Mouse (Mus musculus) kidney, postnatal 25 days (tissue): ENCODE data around the gene Npy4r.

Experiments used
- DNase-seq, 2 experiments: peaks; one replicate each; pipeline ENCODE4 v3.0.0; 2021; ENCODE audit warnings: mixed read lengths in 2 of 2

Gene Npy4r

DNA sequence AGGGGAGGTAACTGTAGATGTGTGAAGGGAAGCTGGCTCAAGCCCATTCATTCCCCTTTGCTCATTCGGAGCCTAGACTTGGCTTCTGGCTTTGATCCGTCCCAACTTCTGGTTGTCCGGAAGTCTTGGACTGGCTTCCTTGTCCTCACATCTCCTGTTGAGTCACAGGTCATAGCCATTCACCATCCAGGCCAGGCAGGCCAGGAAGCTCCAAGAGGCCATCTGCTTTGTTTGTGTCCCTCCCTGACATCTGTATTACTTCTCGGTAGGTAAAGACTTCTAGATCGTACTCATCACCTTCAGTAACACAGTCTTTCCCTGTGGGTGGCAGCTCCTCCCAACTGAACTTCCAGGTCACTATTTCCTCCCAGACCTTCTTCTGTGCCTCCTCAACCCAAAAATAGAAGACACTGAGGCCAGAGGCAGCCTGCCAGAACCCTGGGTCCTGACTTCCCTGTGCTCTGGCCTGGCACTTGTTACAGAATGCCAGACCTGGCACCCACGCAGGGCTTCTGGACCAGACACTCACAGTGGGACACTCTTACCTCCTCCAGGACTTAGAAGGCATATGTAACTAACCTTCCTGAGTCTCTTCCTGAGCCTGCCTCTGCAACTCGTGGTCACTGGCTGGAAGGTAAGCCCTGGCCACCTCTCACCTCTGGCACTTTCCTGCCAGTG, 33.1 kb downstream of the Npy4r start:
- DNase-seq, result no peak

DNA sequence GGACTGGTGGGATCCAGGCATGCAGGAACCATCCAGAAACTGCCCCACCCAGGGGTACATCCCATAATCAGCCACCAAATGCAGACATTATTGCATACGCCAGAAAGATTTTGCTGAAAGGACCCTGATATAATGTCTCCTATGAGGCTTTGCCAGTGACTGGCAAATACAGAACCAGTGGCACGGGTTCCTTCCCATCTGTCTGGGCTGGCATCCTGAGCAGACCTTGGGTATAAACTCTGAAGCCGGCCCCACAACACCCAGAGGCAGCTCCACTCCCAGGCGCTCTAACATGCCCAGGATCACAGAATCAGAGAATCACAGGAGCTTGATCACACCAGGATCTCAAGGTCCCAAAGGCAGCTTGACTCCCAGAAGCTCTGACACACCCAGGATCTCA, 38.0 kb downstream of the Npy4r start:
- no peak for DNase-seq

DNA sequence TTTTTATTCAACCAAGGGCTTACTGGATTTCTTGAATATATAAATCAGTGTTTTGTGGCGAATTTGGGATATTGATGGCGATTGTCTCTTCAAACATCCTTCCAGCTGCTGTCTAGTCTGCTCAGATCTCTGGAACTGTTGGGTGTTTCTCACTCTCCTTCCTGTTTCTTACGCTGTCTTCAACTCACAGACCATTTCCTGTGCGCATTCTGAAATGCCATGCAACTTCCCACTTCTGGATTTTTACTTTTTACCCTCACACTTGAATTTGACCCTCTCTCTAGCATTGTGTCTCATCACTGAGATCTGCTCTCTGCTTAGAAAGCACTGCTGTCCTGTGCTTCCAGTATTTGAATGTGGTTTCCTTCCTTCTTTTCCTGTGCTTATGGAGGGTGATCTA, 44.7 kb downstream of the Npy4r start:
- DNase-seq, result no peak

DNA sequence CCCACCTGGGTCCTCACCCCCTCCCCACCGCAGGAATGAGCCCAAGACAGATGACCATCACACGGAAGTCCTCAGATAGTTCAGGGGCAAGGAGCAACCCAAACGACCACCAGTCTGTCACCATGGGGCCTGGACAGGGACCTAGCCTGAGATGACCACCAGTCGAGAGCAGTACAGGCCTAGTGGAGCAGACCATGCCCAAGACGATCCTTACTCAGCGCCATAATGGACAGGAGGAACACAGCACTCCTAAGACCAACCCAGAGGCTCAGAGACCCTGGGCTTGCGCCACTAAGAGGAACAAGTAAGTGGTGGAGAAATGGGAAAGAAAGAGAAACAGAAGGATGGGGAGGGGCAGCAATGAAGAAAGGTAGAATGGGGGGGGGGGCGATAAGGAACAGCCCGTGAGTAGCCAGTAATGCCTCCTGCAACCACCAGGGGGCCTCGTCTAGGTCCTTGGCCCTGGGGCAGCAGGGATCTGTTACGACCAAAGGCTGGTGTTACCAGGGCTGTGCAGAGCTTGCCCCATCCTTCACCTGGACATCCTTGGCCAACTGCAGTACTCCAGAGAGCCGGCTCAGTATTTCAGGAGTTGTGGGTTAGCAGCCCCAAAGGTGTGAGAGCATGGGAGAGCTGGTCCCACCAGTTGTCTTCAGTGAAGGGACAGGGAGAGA, 45.8 kb downstream of the Npy4r start:
- peak; percentile 61 to 62 for DNase-seq

DNA sequence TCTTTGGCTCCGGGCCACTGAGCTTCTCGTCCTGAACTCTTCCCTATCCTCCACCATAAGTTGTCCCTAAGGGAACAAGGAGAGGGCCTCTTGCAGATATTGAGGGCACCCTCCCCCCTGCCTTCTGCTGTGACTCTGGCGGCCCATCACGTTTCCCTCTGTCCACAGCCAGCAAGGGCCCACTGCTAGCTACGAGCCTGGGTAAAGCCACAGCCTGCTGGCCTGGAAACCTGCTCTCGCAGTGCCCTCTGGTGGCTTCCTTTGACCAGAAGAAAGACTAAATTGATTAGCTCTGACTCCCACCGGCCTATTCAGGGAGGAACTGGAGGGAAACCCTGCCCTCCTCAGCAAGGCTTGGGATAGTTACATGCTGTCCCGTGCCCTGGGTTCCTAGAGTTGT, 47.4 kb downstream of the Npy4r start:
- DNase-seq, result peak; percentile 77 to 84

DNA sequence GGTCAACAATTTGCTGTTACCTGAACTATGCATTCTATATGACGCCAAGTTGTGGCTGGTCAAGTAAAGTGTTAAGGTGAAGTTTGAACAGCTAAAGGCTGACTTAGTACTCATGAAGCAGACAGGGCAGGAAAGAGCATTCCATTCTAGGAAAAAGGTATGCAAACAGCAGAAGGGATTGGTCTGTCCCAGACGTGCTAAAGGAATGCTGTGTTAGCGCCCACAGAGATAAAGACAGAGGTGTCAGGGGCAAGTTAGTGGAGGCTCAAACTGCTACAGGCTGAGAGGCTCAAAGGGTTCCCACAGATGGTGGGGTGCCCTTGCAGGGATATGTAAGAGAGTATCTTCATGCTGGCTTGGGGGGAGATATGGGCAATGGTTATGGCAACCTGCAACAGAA, 48.4 kb downstream of the Npy4r start:
- no peak for DNase-seq

DNA sequence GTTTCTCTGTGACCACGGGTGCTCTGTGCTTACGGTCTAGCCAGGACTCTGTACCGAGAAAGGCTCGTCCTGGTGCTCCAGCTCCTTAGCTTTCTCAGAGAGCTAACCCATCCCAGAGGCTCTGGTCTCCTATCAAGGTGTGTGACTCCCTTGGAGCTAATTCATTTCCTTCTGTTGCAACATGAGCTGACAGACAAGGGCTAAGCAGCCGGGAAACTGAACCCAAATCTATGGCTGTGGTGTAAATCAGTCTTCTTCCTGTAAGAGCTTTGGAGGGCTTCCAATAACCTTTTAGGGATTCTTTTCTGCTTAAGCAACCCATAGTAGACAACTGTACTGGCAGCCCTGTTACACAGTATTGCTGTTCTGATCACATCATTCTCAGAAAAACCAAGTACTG, 49.7 kb downstream of the Npy4r start, which contains the start of gene A630023A22Rik:
Gene A630023A22Rik (minus strand): TSS at position 154 of the 400 bp plus-strand sequence.
- no peak for DNase-seq

DNA sequence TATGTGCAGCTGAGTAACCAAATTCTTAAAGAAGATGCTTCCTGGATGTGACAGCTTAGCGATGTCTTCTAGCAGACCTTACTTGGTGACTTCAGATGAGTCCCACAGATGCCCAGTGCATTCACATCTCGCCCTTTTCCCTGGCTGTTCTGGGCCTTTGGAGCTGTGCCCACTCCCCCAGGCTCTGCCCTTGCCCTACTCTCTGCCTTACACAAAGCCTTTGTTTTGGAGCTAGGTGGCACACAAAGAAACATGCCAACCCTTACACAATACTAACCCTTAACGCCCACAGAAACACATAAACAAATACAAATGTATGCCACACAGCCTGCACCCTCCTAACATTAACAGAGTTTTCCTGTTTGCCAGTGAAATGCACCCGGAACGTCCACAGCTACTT, 56.1 kb downstream of the Npy4r start:
- DNase-seq, result no peak
